Mouse (Mus musculus): ENCODE measurements around the gene Cdc37.

Gene Cdc37

DNA sequence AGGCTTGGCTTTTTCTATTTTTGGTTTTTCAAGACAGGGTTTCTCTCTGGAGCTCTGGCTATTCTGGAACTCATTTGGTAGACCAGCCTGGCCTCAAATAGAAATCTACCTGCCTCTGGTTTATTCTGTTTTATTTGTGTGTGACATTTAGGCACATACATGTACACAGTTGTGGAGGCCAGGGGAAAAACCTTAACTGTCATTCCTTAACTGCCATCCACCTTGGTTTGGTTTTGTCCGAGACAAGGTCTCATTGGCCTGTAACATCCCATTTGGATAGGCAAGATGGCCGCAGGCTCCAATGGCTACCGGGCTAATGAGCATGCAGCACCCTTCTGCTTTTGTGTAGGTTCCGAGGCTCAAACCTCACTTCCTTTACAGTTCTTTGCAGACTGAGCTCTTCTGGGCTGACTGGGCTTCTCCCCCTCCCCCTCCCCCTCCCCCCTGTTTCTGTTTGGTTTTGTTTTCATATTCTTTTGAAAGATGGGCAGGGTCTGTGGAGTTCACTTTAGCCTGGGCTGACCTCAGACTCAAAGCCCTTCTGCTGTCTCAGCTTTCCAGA is 14.4 kb downstream of the Cdc37 start:
- no peak for DNase-seq

DNA sequence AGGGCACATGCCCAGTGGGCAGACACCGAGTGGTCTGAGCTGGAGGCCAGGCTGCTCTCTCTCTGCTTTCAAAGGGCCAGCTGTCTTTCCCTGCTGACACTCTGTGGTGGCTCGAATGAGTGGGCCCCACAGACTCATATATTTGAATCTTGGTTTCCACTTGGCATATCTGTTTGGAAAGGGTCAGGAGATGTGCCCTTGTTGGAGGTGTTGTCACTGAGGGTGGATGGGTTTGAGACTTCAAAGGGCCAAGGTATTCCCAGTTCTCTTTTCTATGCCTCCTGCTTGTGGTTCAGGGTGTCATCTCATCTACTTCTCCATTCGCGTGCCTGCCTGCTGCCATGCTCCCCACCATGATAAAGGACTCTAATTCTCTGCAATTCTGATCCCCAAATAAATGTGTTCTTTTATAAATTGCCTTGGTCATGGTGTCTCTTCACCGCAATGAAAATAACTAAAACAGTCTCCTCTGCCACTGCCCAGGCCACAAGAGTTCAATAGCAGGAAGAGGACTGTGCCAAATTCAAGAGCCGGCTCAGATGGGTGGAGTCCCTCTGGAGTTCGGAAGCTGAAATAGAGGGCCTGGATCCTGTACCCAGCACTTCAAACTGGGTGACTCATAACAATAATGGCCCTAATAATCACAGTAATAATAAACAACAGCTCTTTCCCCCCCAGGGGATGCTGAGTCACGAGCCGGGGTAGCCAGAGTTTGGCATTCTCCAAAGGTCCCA is 15.0 kb downstream of the Cdc37 start:
- no peak for DNase-seq

DNA sequence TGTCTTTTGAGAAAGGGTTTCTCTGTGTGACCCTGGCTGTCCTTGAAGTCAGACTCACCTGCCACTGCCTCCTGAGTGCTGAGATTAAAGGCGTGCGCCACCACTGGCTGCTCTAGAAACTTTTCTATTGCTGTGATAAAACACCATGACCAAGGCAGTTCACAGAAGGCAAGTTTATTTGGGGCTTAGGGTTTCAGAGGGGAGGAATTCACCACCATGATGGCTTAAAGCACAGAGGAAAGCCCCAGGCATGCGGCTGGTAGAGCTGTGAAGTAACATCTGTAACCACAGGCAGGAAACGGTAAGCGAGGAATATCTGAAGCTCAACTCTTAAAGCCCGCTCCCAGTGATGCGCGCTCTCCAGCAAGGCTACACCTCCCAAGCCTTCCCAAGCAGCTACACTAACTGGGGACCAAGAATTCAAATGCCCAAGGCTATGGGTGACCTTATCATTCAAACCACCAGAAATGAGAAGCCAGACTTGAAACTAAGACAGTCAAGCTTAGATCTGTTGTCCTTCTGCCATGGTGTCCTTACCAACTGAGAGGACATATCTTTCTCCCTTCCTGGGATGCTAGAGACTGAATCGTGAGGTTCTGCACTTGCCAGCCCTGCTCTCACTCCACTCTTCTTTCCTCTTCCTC is 16.6 kb downstream of the Cdc37 start:
- DNase-seq, result no peak

DNA sequence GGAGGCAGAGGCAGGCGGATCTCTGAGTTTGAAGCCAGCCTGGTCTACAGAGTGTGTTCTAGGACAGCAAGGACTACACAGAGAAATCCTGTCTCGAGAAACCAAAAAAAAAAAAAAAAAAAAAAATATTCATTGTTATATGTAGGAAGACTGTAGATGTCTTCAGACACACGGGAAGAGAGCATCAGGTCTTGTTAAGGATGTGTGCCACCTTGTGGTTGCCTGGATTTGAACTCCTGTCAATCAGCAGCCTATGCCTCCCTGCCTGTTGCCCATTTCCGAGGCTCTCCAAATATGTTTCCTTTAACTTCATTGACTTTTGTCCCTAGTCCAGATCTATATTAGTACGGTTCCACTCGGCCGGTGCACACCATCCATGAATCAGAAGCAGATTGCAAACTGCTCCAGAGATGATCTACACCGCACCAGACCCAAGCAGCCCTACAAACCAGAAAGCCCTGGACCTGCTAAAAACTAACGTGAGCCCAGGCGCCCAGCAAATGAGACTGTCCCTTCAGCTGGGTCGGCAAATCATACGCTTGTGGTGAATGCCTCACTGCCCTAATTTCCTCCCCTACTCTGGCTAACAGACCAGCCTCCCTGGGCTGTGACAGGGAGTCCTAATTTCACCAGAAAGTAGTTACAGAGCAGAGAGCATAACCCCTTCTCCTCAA is 17.5 kb downstream of the Cdc37 start:
- peak in 1 of 2 experiments; percentile 29 for DNase-seq

DNA sequence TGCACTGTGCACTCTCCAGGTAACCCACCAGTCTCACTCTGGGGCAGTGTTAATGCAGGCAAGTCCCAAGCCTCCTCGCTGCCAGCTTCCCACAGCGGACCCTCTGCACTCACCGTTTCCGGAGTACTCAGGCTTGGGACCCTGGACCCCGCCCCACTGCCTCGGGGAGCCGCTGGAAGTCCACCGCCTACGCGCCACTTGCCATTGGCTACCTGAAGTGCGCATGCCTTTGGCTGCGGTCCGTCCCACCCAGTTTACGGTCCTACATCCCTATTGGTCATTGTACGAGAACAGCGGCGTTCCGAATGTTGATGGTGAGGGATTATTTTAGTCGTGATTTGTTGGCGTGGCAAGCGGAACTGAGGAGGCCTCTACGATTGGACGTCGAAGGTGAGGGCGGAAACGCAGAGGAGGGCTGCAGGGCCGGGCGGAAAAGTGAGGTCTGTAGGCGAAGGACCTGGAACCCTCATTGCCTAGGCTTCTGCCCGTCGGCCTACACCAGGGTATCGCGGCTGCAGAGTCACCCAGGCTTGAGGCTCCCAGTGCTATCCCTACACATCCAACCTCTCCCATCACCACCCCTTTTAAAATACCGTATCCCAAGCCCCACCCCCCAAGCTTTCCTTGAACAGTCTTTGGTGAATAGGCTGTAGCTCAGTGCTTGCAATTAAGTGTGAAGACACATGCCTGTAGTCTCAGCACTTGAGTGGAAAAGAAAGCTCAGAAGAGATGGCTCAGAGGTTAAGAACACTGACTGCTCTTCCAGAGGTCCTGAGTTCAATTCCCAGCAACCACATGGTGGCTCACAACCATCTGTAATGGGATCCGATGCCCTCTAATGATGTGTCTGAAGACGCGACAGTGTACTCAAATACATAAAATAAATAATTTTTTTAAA is 18.5 kb downstream of the Cdc37 start, which contains the start of gene Tyk2:
TSS of gene Tyk2 (minus strand) at position 185 of the 898 bp plus-strand sequence.
- DNase-seq, result peak; percentile 90 to 92

DNA sequence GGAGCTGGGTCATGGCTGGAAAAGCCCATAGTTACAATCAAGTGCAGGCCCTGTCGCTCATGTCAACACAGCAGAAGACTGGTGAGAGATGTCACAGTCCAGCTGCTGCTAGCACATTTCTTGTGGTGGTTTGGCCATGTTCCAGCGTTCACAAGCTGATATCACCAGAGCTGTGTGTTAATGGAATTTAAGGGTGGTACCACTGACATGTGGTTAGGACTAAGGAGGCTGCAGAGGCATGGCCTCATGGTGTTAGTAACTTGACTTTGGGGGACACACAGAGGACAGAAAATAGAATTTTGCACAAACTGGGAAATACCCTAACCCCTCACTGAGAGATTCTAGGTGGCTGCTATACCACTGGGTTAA is 23.5 kb downstream of the Cdc37 start:
- DNase-seq, result no peak

DNA sequence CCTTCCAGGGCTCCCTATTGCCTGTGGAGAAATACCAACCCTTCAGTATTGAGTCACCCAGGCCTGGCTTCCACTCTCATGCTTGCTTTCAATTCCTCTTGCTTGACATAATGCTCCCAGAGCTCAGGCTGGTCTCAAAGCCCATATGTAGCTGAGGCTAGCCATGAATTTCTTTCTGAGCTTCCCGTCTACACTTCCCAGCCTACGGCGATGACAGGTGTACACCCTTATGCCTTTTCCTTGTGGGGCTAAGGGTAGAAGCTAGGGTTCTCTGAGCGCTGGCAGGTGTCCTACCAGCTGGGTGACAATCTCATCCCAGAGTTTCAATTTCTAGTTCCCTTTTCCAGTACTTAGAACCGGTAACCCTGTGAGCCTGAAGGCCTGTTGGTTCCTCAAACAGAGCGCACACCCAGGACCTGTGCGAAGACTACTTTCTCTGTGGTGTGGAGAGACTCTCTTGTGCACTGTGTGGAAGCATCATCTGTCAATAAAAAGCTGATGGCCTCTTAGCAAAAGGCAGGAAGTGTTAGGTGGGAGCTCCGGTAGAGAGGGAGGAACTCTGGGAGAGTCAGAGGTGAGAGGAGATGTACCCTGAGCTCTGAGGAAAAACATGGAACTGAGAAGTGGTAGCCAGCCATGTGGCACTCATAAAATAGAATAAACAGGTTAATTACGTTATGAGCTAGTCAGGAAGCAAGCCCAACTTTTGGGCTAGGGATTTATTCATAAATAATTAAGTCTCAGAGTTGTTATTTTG is 24.1 kb downstream of the Cdc37 start:
- DNase-seq, result no peak

DNA sequence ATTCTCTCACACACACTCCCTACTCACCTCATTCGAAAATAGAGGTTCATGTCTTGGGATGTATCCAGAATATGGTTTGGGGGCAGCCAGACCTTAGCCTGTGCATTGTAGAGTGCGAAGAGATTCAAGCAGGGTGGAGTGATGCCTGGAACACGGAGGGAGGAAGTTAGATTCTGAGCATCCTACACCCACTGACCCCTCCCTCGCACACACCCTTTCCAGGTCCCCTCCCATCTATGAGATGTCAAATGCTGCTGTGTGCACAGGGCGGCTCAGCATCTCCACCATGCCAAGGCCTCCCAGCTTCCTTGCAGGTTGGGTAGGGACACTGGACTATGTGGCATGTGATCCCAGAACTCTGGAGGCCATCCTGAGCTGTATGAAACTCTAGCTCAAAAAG is 24.9 kb downstream of the Cdc37 start:
- no peak for DNase-seq

DNA sequence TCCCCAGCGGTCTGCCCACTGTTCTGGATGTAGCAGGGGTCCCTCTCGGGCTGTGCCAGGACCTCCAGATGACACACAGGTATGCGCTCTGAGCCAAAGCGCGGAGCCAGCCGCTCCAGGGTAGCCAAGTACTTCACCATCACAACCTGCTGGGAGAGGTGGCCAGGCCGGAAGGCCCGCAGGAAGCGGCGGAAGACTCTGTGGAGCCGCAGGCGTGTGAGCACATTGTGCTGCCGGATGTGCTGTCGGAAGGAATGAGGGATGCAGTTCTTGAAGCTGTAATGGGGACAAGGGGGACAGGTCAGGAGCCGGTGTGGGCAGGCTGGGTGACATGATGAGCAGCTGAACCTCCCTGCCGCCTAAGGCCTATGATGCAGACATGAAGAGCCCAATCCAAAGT is 28.3 kb downstream of the Cdc37 start:
- DNase-seq, result no peak

DNA sequence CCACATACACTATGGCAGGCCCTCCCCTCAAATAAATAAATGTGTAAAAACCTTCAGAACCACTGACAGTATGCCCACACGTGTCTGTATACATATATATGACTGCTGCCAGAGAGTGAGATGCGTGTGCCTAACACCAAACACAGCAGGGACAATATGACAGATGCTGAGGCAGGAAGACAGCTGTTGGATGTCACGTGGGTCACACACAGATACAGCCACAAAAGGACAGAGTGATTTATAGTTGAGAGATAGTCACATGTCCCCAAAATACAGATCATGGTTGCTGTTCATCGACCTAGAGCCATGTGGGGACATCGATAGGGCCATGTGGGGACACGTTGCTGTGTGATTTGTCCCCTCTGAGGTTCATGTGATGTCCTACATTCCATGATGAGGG is 32.7 kb downstream of the Cdc37 start:
- DNase-seq, result no peak

DNA sequence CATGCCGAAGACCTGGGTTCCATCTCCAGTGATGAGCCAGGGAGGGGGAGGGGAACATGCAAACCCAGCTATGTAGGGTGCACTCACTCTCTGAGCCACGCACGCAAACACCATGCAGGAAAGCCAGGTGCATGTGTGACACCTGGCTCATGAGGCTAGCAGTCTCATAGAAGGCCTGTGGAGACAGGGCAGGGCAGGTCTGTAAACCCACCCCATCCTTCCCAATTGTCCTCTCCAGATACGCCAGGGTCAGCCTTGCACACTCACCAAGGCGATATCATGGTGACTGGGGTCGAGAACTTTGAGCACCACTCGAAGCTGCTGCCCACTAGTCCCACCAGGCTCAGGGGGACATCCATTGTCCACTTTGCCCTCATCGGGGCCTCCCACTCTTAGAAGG is 34.7 kb downstream of the Cdc37 start:
- no peak for DNase-seq

DNA sequence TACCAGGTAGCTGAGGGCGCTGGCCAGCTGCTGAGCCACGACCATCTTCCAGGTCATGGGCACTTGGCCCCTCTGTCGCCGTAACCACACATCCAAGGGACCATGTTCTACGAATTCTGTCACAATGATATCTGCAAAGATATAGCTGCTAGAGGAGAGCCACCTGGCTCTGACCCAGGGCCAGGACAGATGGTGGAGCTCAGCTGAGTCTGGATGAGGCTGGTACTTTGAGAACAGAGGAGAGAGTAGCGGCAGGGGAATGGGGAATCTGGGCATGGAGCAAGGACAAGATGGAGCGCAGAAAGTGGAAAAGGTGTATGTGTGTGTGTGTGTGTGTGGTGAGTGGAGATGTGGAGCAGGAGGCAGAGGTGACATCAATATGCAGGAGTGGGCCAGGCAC is 35.6 kb downstream of the Cdc37 start:
- DNase-seq, result peak; percentile 21 to 32

DNA sequence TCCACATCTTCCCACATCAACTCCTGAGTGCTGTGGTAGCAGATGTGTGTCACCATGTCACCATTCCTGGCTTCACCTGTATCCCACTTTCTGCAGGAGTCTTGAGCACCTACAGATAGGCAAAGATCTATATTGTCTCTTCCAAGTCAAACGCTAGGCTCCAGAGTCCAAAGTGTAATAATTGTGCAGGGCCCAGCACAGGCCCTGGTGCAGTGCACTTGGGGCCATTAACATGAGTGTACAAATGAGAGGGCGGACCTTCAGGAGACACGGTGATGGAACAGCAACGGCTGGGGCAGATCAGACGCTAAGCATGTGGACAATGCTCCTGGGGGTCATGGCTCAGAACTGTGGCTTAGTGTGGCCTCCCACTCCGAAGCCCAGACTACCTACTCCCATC is 36.0 kb downstream of the Cdc37 start:
- DNase-seq, result no peak

DNA sequence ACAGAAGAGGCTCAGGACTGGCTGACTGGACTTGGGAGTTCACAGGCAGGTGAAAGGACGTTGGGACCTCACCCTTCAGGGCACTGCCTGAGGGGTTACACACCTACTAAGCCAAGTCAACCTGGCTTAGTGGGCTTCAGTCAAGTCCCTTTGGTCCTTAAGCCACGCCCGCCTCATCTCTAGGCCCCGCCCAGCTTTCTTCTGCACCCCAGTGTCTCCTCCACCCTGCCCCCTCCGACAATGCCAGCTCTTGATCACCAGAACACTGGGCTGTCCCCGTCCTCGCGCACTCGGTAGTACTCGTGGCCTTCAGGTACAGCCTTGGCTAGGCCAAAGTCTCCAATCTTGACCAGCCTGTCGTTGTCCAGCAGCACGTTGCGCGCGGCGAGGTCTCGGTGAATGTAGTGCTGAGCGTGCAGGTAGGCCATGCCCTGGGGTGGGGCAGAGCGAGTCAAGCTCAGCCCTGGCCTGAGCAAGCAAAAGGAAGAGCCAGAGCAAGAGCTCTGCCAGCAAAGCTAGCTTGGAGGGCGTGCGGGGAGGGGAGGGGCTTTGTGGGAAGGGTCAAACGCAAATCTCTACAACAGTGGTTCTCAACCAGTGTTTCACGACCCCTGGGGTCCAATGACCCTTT is 42.1 kb downstream of the Cdc37 start:
- DNase-seq, result no peak

DNA sequence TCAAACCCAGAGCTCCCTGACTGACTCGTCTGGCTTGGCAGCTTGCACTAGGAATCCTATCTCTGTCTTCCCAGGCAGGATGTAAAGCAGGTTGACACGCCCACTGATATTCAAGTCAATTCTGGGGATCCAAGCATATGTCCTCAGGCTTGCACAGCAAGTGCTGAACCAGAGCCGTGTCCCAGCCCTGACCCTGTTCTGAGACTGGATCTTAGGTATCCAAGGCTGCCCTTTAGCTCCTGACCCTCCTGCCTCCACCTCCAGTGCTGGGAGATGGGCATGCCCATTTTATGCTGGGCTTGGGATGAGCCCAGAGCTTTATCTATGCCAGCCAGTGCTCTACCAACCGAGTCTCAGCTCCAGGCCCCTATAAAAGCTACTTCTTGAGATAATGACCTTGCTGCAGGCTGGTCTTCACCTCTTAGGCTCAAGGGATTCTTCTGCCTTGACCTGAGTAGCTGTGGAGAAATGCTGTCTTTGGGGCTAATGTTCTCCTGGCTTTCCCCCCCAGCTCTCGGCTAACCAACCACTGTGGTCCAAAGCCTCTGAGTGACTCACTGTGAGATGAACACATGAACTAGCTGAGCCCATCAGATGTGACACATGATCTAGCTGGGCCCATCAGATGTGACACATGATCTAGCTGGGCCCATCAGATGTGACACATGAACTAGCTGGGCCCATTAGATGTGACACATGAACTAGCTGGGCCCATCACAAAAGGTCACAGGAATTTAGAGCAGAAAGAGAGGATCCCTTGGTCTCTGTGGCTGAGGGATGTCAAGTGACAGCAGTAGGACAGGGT is 43.8 kb downstream of the Cdc37 start:
- DNase-seq, result no peak

DNA sequence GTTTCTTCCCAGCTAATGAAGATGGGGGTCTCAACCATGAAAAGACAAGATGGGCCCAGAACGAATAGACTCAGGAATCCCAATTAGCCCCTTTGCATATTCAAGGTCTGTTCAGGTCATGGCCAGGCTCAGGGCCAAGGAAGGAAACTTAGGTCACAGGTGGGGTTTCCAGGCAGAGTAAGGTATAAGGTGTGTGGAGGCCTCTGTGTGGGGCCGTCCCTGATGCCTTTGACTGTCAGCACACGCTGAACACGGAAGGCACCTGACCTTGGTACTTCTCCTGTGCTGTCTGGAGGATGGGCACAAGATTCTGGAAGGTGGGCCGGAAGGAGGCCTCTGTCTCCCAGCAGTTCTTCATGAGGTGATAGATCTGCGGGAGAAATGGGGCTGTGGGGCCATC is 45.0 kb downstream of the Cdc37 start:
- DNase-seq, result no peak

DNA sequence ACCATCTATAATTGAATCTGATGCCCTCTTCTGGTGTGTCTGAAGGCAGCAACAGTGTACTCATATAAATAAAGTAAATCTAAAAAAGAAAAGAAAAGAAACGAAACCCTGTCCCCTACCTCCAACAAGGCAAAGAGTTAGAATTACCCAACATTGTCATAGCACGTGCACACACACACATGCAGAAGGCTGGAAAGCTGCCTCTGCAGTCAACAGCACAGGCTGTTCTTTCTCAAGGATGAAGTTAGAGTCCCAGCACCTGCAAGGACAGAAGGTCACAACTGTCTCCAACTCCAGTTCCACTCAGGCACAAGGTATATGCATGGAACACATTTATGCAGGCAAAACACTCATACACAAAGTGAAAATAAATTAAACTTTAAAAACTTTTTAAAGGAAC is 47.7 kb downstream of the Cdc37 start:
- no peak for DNase-seq

DNA sequence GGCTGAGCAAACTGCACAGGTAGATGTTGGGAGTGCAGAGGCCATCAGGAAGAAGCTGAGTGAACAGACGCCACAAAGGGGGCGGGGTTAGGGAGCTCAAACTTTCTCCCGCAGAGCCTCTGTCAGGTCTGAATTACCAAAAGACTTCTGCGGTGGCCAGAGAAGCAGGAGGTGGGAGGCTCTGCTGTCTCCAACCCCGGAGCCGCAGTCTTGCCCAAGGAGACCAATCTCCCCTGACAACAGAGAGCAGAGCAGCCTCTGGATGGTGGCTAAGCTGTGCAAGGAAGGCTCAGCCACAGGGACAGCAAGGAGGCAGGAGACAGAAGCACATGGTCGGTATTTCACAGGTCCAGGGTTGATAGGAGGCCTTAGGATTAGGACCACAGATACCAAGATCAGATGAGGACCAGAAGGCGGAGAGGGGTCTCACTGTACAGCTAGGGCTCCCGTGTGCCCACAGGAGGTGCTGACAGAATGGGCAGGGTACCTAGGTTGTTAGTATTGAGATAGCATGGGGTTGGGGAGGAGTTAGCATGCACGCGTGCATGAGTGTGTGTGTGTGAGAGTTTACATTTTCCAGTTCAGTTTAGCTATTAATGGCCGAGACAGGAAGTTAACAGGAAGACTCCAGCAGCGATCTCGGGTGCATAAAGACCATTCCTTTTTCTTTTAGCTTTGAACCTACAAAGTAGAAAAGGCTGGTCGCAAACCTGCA is 49.2 kb downstream of the Cdc37 start:
- no peak for DNase-seq

DNA sequence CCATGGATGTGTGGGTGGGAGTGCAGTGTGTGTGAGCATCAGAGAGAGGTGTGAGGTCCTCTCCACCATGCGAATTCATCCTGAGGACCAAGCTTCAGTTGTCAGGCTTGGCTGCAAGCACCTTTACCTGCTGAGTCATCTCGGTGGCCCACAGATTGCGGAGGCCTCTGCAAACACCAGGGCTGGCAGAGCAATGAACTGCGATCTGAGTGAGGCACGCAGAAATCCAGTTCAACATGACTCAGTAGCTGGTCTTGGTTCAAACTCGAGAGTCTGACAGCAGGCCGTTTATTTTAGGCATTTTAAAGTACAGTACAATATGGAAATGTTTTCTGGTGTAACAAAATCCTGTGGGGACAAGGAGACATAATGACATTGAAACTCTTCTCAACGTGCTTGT is 52.0 kb downstream of the Cdc37 start:
- no peak for DNase-seq

DNA sequence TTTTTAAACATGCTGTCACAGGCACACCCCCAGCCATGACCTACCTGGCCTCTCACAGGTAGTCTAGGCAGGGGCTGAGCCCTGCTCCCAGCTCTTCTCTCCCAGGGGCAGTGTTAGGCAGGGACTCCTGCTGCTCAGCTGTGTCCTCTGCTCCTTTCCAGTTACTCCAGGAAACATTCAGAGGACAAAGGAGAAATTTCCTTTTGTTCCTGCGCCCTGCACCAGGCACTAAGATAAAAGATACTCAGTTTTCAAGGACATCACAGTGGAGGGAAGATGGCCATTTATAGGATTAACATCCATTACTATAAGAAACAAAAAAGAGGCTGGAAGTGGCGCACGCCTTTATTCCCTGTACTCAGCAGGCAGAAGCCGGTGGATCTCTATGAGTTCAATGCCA is 53.8 kb downstream of the Cdc37 start:
- DNase-seq, result no peak
